Mouse (Mus musculus) spleen, postnatal 10 days (tissue): ENCODE data around the gene Slc26a3.

Source experiments
- DNase-seq, 2 experiments: peaks; one replicate each; pipeline ENCODE4 v3.0.0; 2021 to 2022; ENCODE audit warnings: low spot score in 2 of 2

The Slc26a3 gene

DNA sequence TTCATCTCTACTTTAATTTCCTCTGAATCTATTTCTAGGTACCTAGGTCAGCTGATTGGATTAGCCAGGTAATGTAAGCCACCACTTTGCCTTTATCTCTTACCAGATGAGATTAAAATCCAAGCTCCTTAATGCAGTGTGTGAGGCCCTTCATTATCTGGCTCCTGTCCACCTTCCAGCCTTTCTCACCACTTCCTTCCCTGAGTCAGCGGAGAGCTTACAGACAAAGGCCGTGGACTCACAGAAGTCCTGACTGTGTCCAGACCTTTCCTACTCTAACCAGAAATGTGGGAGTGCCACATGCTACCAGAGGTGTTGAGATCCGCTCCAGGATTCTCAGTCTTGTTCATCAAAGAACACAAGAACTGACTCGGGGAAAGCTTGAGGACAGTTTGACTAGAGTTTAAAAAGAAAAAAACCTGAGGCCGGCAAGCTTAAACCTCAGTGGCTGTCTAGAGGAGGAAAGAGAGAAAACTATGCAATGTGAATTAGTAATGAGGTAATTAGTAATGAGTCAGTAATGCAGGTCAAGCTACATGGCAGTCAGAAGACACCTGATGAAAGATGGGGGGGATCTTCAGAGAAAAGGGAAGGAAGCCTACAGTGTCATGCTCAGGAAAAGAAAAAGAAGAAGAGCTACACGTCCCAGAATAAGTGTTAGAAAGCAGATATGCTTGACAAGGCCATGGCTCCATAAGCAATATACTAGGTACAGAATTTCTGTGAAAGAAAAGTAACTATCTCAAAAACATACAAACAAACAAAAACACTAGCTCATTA is 123.2 kb downstream of the Slc26a3 start:
- no peak for DNase-seq

DNA sequence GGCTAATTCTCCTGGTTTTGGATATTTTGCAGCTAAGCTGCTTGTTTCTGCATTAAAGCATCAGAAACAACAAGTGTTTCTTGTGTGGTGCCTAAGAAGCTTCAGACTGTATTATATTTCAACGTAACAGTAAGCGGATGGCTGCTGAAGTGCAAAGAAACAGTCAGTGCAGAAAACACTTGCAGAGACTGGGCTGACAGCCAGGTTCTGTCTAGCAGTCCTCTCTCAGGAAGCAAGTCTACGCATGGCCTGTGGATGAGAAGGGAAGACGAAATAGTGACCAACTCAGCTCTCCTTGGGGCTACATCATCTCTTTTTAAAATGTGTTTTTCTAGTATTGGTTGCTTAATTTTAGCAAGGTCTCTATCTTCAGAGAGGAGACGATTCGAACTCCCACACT is 129.4 kb downstream of the Slc26a3 start:
- no peak for DNase-seq

DNA sequence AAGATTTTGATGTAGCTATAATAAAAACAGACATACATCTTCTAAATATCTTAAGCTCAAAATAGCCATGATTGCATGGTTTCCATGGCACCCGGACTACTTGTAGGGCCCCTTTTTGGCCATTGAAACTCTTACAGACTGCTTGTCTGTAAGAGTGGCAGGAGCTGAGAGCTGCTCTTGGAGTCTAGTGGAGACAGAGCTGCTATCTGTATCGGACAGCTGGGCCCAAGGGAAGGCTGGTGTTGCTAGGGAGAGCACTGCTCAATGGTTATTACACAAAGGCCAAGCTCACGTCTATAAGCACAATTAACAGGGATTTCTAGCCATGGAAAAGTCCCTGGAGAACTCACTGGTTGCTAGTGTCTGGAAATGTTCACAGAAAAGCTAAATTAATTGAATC is 130.7 kb downstream of the Slc26a3 start:
- no peak for DNase-seq
